Mouse (Mus musculus) testis, adult 2 months (tissue): Measurements from ENCODE around the gene 4933415A04Rik. TPM values are rescaled to one million over a fixed set of nuclear protein-coding genes. Genes with fewer than 3 reads are reported as not detected.

Experiments used
- H3K27ac ChIP-seq: fragments of 200-500 bp; 2 replicates; pipeline ENCODE4 v1.5.1; 2012; ENCODE audit warnings: low read depth, low read length; ENCODE audit not compliant: control insufficient read depth, insufficient read depth
- H3K27me3 ChIP-seq: fragments of 200-500 bp; 2 replicates; pipeline ENCODE4 v1.6.1; 2012; ENCODE audit warnings: mild to moderate bottlenecking, low read length, moderate library complexity; ENCODE audit not compliant: control insufficient read depth, insufficient read depth
- H3K36me3 ChIP-seq: fragments of 200-500 bp; 2 replicates; pipeline ENCODE4 v1.6.1; 2012; ENCODE audit warnings: mild to moderate bottlenecking, low read length; ENCODE audit not compliant: control insufficient read depth, insufficient read depth
- H3K4me1 ChIP-seq: fragments of 200-500 bp; 2 replicates; pipeline ENCODE4 v1.6.1; 2012; ENCODE audit warnings: low read length; ENCODE audit not compliant: control insufficient read depth, insufficient read depth
- H3K4me3 ChIP-seq: fragments of 200-500 bp; 2 replicates; pipeline ENCODE4 v1.5.1; 2012; ENCODE audit warnings: low read depth, mild to moderate bottlenecking, low read length, moderate library complexity, mixed read lengths; ENCODE audit not compliant: control insufficient read depth
- CTCF ChIP-seq: fragments of 200-500 bp; IDR thresholded peaks from 2 replicates; pipeline ENCODE4 v1.5.1; 2012; ENCODE audit warnings: low read depth, mild to moderate bottlenecking, inconsistent platforms, low read length, moderate library complexity; ENCODE audit not compliant: control insufficient read depth, insufficient read depth, insufficient replicate concordance
- POLR2A ChIP-seq: fragments of 200-500 bp; IDR thresholded peaks from 2 replicates; pipeline ENCODE4 v1.6.1; 2012; ENCODE audit warnings: low read depth, mild to moderate bottlenecking, inconsistent platforms, low read length, moderate library complexity; ENCODE audit not compliant: control insufficient read depth
- polyA plus RNA-seq: library from polyadenylated mRNA; depleted of rRNA; stranded (reverse); fragments of >200 nt; gene quantifications from 2 replicates; pipeline ENCODE4 v1.2.3, GENCODE M21; 2012

The 4933415A04Rik gene
- polyA plus RNA-seq, 1 experiment, result 0.28 TPM

- no peaks in the 10 kb centered on the region for H3K36me3 ChIP-seq
- H3K4me3 ChIP-seq, result no peak overlapping the region
- peaks cover 6% of the 10 kb centered on the region for H3K4me1 ChIP-seq
- no peak overlapping the region; the same call in 1 of the 2 replicates for H3K27ac ChIP-seq
- no peaks in the 10 kb centered on the region for H3K27me3 ChIP-seq
- TF ChIP-seq CTCF (no peak), POLR2A (no peak)
Observed at GRCm38 (mm10) chr11:43548148-43548547, 38.7 kb upstream of the 4933415A04Rik start.

- H3K36me3 ChIP-seq, result no peaks in the 10 kb centered on the region
- no peak overlapping the region for H3K4me3 ChIP-seq
- H3K27me3 ChIP-seq, result no peaks in the 10 kb centered on the region
- peaks cover 6% of the 10 kb centered on the region for H3K4me1 ChIP-seq
- TF ChIP-seq POLR2A, result no peak
- TF ChIP-seq CTCF, result no peak
- H3K27ac ChIP-seq, result peak overlapping the region; percentile 25
Observed at GRCm38 (mm10) chr11:43548657-43549435, 38.0 kb upstream of the 4933415A04Rik start.

GRCm38 (mm10) chr11:43549701-43550100 lies 37.1 kb upstream of the 4933415A04Rik start:
- no peak for TF ChIP-seq CTCF
- TF ChIP-seq POLR2A, result no peak
- no peaks in the 10 kb centered on the region for H3K36me3 ChIP-seq
- H3K27ac ChIP-seq, result peak overlapping the region; percentile 25; the same call in 1 of the 2 replicates
- no peaks in the 10 kb centered on the region for H3K27me3 ChIP-seq
- H3K4me1 ChIP-seq, result peaks cover 6% of the 10 kb centered on the region
- H3K4me3 ChIP-seq, result no peak overlapping the region

GRCm38 (mm10) chr11:43551756-43552155 lies 35.1 kb upstream of the 4933415A04Rik start:
- H3K4me1 ChIP-seq, result peaks cover 6% of the 10 kb centered on the region
- H3K4me3 ChIP-seq, result no peak overlapping the region
- H3K27ac ChIP-seq, result no peak overlapping the region
- TF ChIP-seq CTCF (no peak), POLR2A (no peak)
- no peaks in the 10 kb centered on the region for H3K27me3 ChIP-seq
- H3K36me3 ChIP-seq, result no peaks in the 10 kb centered on the region

- TF ChIP-seq CTCF, result no peak
- no peak for TF ChIP-seq POLR2A
- H3K36me3 ChIP-seq, result no peaks in the 10 kb centered on the region
- no peak overlapping the region for H3K27ac ChIP-seq
- no peak overlapping the region for H3K4me3 ChIP-seq
- H3K4me1 ChIP-seq, result peaks cover 6% of the 10 kb centered on the region
- H3K27me3 ChIP-seq, result no peaks in the 10 kb centered on the region
Observed at GRCm38 (mm10) chr11:43552675-43553074, 34.2 kb upstream of the 4933415A04Rik start.

GRCm38 (mm10) chr11:43556538-43556937 lies 30.3 kb upstream of the 4933415A04Rik start:
- Histone ChIP-seq H3K36me3 (no peaks in the 10 kb centered on the region), H3K27me3 (no peaks in the 10 kb centered on the region), H3K4me1 (no peaks in the 10 kb centered on the region), H3K27ac (no peak overlapping the region), H3K4me3 (no peak overlapping the region)
- TF ChIP-seq CTCF, result peak; percentile 8; the same call in 1 of the 2 replicates
- TF ChIP-seq POLR2A, result no peak

GRCm38 (mm10) chr11:43559515-43560292 lies 27.1 kb upstream of the 4933415A04Rik start:
- H3K27ac ChIP-seq, result no peak overlapping the region
- no peak overlapping the region for H3K4me3 ChIP-seq
- no peaks in the 10 kb centered on the region for H3K36me3 ChIP-seq
- no peak for TF ChIP-seq CTCF
- TF ChIP-seq POLR2A, result no peak
- no peaks in the 10 kb centered on the region for H3K4me1 ChIP-seq
- H3K27me3 ChIP-seq, result no peaks in the 10 kb centered on the region
